Mouse (Mus musculus): ENCODE results near the gene Gipc2. TPM values are rescaled to one million over a fixed set of nuclear protein-coding genes. Genes with fewer than 3 reads are reported as not detected.
A peak's percentile ranks its signal among the peaks of the same experiment; 100 is the strongest.
"Not testable (repeated sequence)": the region's sequence is repeated elsewhere in the genome, so short reads cannot be mapped to it uniquely, and the experiment has no call there.

Gene Gipc2
- polyA plus RNA-seq, 1 experiment from 2014 or later = 4.3 TPM

- Histone ChIP-seq H3K9me3 (no peaks in the 10 kb centered on the region), H3K9ac (replicated peaks) (no peak overlapping the region), H3K27ac (no peak overlapping the region), H3K4me3 (replicated peaks) (no peak overlapping the region), H3K4me2 (no peak overlapping the region), H3K27me3 (no peaks in the 10 kb centered on the region), H3K4me1 (replicated peaks) (no peaks in the 10 kb centered on the region), H3K36me3 (no peaks in the 10 kb centered on the region)
- WGBS = 88% methylated on average over 9 of the region's 9 CpGs
- ATAC-seq (ENCODE audit: insufficient number of reproducible peaks, insufficient read depth, low FRiP score, low TSS enrichment, low read depth) = no peak
Observed at GRCm38 (mm10) chr3:152133621-152134020, 32.4 kb downstream of the Gipc2 start.

DNA sequence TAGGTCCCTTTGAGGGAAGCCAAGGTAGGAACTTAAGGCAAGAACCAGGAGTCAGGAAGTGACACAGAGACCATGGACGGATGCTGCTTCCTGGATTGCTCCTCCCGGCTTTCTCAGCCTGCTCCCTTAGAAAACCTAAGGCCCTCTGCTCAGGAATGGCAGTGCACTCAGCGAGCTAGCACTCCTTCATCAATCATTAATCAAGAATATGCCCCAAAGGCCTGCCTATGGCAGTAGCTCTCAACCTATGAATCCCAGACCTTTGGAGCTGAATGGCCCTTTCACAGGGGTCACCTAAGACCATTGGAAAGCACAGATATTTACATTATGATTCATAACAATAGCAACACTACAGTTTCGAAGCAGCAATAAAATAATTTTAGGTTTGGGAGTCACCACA is 35.1 kb downstream of the Gipc2 start:
- Histone ChIP-seq H3K27me3 (no peaks in the 10 kb centered on the region), H3K4me3 (replicated peaks) (no peak overlapping the region), H3K4me1 (replicated peaks) (no peaks in the 10 kb centered on the region), H3K9me3 (no peaks in the 10 kb centered on the region), H3K9ac (replicated peaks) (no peak overlapping the region), H3K27ac (no peak overlapping the region), H3K4me2 (no peak overlapping the region), H3K36me3 (no peaks in the 10 kb centered on the region)
- ATAC-seq (ENCODE audit: insufficient number of reproducible peaks, insufficient read depth, low FRiP score, low TSS enrichment, low read depth) = no peak
- WGBS = 78% methylated on average over 4 of the region's 4 CpGs

DNA sequence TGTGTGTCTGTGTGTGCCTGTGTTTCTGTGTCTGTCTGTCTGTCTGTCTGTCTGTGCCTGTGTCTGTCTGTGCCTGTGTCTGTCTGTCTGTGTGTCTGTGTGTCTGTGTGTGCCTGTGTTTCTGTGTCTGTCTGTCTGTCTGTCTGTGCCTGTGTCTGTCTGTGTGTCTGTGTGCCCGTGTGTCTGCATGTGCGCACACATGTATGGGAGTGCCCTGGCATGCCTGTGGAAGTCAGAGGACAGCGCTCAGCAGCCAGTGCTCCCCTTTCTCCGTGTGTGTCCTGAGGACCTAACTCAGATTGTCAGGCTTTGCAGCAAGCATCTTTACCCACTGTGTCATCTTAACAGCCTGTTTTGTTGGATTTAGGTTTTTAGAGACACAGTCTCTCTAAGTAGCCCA is 36.6 kb downstream of the Gipc2 start:
- not testable (repeated sequence) for ATAC-seq (ENCODE audit: insufficient number of reproducible peaks, insufficient read depth, low FRiP score, low TSS enrichment, low read depth); H3K4me2 ChIP-seq; H3K4me1 ChIP-seq (replicated peaks); H3K36me3 ChIP-seq; H3K27ac ChIP-seq; H3K27me3 ChIP-seq; H3K4me3 ChIP-seq (replicated peaks); H3K9me3 ChIP-seq; H3K9ac ChIP-seq (replicated peaks)
- 94% methylated on average over 4 of the region's 4 CpGs for WGBS

GRCm38 (mm10) chr3:152128631-152129030 is 37.4 kb downstream of the Gipc2 start:
- no peak for ATAC-seq (ENCODE audit: insufficient number of reproducible peaks, insufficient read depth, low FRiP score, low TSS enrichment, low read depth)
- Histone ChIP-seq H3K4me1 (replicated peaks) (no peaks in the 10 kb centered on the region), H3K4me3 (replicated peaks) (no peak overlapping the region), H3K4me2 (no peak overlapping the region), H3K9me3 (no peaks in the 10 kb centered on the region), H3K27me3 (no peaks in the 10 kb centered on the region), H3K9ac (replicated peaks) (no peak overlapping the region), H3K27ac (no peak overlapping the region), H3K36me3 (no peaks in the 10 kb centered on the region)
- 80% methylated on average over 7 of the region's 7 CpGs for WGBS

GRCm38 (mm10) chr3:152127144-152127543 is 38.9 kb downstream of the Gipc2 start:
- Histone ChIP-seq H3K9me3 (no peaks in the 10 kb centered on the region), H3K27ac (no peak overlapping the region), H3K9ac (replicated peaks) (no peak overlapping the region), H3K4me3 (replicated peaks) (no peak overlapping the region), H3K27me3 (no peaks in the 10 kb centered on the region), H3K36me3 (no peaks in the 10 kb centered on the region), H3K4me1 (replicated peaks) (no peaks in the 10 kb centered on the region), H3K4me2 (no peak overlapping the region)
- WGBS = 68% methylated on average over 7 of the region's 7 CpGs
- no peak for ATAC-seq (ENCODE audit: insufficient number of reproducible peaks, insufficient read depth, low FRiP score, low TSS enrichment, low read depth)

DNA sequence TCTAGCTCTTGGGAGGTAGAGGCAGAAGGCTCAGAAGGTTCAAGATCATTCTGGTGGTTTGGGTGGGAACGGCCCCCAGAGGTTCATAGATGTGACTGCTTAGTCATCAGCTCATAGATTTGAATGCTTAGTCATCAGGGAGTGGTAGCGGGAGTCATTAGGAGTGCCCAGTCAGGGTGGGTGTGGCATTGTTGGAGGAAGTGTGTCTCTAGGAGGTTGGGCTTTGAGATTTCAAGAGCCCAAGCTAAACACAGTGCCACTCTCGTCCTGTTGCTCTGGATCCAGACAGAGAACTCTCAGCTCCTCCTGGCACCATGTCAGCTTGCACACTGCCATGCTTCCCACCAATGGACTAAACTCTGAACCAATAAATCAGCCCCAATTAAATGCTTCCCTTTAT is 43.3 kb downstream of the Gipc2 start:
- no peaks in the 10 kb centered on the region for H3K36me3 ChIP-seq
- H3K27ac ChIP-seq = no peak overlapping the region
- H3K9me3 ChIP-seq = no peaks in the 10 kb centered on the region
- ATAC-seq (ENCODE audit: insufficient number of reproducible peaks, insufficient read depth, low FRiP score, low TSS enrichment, low read depth) = 0 out of 2 replicates have a peak, but pooled peaks have one; percentile 45
- WGBS = 70% methylated on average over 3 of the region's 3 CpGs
- H3K27me3 ChIP-seq = no peaks in the 10 kb centered on the region
- H3K4me2 ChIP-seq = no peak overlapping the region
- H3K4me1 ChIP-seq (replicated peaks) = no peaks in the 10 kb centered on the region
- no peak overlapping the region for H3K4me3 ChIP-seq (replicated peaks)
- H3K9ac ChIP-seq (replicated peaks) = no peak overlapping the region

DNA sequence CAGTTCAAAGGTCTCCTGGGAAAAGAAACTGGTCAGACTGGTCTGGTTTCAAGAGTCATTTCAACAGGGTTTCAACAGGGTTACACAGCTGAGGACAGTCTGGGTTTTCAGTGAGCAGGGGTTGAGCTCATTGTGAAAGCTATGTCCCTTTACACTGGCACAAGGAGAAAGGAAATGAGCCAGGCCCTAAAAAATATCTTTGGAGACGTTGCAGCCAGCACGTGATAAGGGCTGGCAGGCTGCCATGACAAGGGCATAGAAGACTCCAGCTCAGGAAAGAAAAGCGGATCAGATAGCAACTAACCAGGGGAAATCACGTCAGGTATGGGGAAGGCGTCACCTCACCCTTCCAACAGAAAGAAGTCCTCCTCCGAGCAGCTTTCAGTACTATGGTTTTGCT is 43.9 kb downstream of the Gipc2 start:
- no peaks in the 10 kb centered on the region for H3K27me3 ChIP-seq
- no peak overlapping the region for H3K27ac ChIP-seq
- no peak for ATAC-seq (ENCODE audit: insufficient number of reproducible peaks, insufficient read depth, low FRiP score, low TSS enrichment, low read depth)

GRCm38 (mm10) chr3:152121169-152122009 is 44.6 kb downstream of the Gipc2 start:
- Histone ChIP-seq H3K4me1 (replicated peaks) (no peaks in the 10 kb centered on the region), H3K27me3 (no peaks in the 10 kb centered on the region)
- WGBS = 81% methylated on average over 11 of the region's 11 CpGs

More for the DNA sequence above, 43.9 kb downstream of the Gipc2 start:
- no peaks in the 10 kb centered on the region for H3K4me1 ChIP-seq (replicated peaks)
- no peak overlapping the region for H3K4me3 ChIP-seq (replicated peaks)
- H3K4me2 ChIP-seq = no peak overlapping the region
- WGBS = 64% methylated on average over 6 of the region's 6 CpGs
- H3K9me3 ChIP-seq = no peaks in the 10 kb centered on the region
- no peak overlapping the region for H3K9ac ChIP-seq (replicated peaks)
- no peaks in the 10 kb centered on the region for H3K36me3 ChIP-seq

DNA sequence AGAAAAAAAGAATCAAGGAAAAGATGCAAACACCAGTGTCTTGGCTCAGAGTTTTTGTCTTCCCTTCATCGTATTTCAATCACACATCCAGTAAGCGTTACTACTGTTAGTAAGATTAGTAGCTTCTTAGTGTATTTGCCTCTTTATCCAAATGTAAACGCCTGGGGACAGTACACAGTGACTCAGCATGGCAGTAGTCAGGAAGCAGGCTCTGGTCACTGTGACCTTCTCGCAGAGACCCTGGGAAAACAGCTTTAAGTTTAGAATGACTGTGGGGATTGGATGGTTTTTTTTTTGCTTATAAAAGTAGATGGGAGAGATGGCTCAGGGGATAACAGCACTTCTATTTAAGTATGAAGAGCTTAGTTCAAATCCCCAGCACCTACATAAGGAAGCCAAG is 46.0 kb downstream of the Gipc2 start:
- no peak for ATAC-seq (ENCODE audit: insufficient number of reproducible peaks, insufficient read depth, low FRiP score, low TSS enrichment, low read depth)
- no peak overlapping the region for H3K4me3 ChIP-seq (replicated peaks)
- no peaks in the 10 kb centered on the region for H3K4me1 ChIP-seq (replicated peaks)
- H3K4me2 ChIP-seq = no peak overlapping the region
- H3K27me3 ChIP-seq = no peaks in the 10 kb centered on the region
- H3K36me3 ChIP-seq = no peaks in the 10 kb centered on the region
- 0 out of 2 replicates have a peak, but pooled peaks cover 4% of the 10 kb centered on the region for H3K9me3 ChIP-seq
- no peak overlapping the region for H3K27ac ChIP-seq
- H3K9ac ChIP-seq (replicated peaks) = no peak overlapping the region
- WGBS = 68% methylated on average over 4 of the region's 4 CpGs

More at GRCm38 (mm10) chr3:152121169-152122009, 44.6 kb downstream of the Gipc2 start:
- H3K36me3 ChIP-seq = no peaks in the 10 kb centered on the region
- no peak for ATAC-seq (ENCODE audit: insufficient number of reproducible peaks, insufficient read depth, low FRiP score, low TSS enrichment, low read depth)
- H3K9ac ChIP-seq (replicated peaks) = no peak overlapping the region
- H3K4me2 ChIP-seq = no peak overlapping the region
- 0 out of 2 replicates have a peak, but pooled peaks cover 4% of the 10 kb centered on the region for H3K9me3 ChIP-seq
- H3K4me3 ChIP-seq (replicated peaks) = no peak overlapping the region
- no peak overlapping the region for H3K27ac ChIP-seq

DNA sequence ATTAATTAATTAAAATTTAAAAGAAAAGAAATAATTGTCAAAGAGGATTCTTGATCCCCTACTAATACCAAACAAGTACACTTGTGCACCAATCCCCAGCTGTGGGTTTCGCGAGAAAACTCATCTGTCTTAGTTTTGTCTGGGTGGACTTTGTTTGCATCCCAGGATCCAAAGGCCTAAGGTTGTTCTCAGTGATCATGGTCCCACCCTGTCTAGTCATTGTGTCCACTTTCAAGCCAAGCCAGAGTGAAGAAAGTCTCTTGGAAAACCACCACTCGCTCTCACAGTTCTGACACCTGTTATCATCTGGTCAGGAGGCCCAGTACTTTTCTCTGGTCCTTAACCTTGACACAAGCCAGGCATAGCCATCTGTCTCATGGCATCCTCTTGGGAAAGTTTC is 48.1 kb downstream of the Gipc2 start:
- no peaks in the 10 kb centered on the region for H3K27me3 ChIP-seq
- WGBS = 96% methylated on average over 3 of the region's 3 CpGs
- no peak overlapping the region for H3K4me3 ChIP-seq (replicated peaks)
- peaks cover 17% of the 10 kb centered on the region for H3K4me1 ChIP-seq (replicated peaks)
- H3K9ac ChIP-seq (replicated peaks) = no peak overlapping the region
- H3K9me3 ChIP-seq = 0 out of 2 replicates have a peak, but pooled peaks cover 4% of the 10 kb centered on the region
- no peaks in the 10 kb centered on the region for H3K36me3 ChIP-seq
- no peak overlapping the region for H3K27ac ChIP-seq
- ATAC-seq (ENCODE audit: insufficient number of reproducible peaks, insufficient read depth, low FRiP score, low TSS enrichment, low read depth) = no peak
- no peak overlapping the region for H3K4me2 ChIP-seq

GRCm38 (mm10) chr3:152116140-152116539 is 49.9 kb downstream of the Gipc2 start:
- Histone ChIP-seq H3K4me3 (replicated peaks) (no peak overlapping the region), H3K9ac (replicated peaks) (no peak overlapping the region), H3K27ac (no peak overlapping the region), H3K9me3 (0 out of 2 replicates have a peak, but pooled peaks cover 4% of the 10 kb centered on the region), H3K4me2 (no peak overlapping the region), H3K36me3 (no peaks in the 10 kb centered on the region), H3K27me3 (no peaks in the 10 kb centered on the region), H3K4me1 (replicated peaks) (peaks cover 20% of the 10 kb centered on the region)
- 85% methylated on average over 3 of the region's 3 CpGs for WGBS
- ATAC-seq (ENCODE audit: insufficient number of reproducible peaks, insufficient read depth, low FRiP score, low TSS enrichment, low read depth) = no peak

DNA sequence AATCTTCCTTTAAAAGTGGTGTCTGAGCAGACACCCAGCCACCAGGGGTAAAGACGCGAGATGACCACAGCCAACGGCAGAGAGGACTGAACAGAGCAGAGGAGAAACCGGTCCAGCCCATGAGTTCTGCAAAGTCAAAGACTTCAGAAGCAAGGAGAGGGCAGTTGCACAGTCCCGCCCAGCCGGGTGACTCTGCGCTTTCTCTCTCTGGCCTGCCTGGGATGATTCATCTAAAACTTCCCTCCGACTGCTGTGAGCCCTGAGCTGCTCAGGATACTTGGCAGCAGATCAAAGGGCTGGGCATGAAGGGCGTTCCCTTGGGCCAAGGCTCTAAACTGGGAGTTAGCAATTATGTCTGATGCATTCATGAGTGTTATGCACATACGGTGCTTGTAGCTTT is 51.2 kb downstream of the Gipc2 start:
- Histone ChIP-seq H3K9me3 (0 out of 2 replicates have a peak, but pooled peaks cover 4% of the 10 kb centered on the region), H3K4me2 (peak overlapping the region; percentile 28), H3K36me3 (no peaks in the 10 kb centered on the region), H3K9ac (replicated peaks) (no peak overlapping the region), H3K4me1 (replicated peaks) (peaks cover 23% of the 10 kb centered on the region), H3K27ac (no peak overlapping the region), H3K27me3 (no peaks in the 10 kb centered on the region), H3K4me3 (replicated peaks) (no peak overlapping the region)
- peak; percentile 8; the same call in 1 of the 2 replicates for ATAC-seq (ENCODE audit: insufficient number of reproducible peaks, insufficient read depth, low FRiP score, low TSS enrichment, low read depth)
- WGBS = 19% methylated on average over 10 of the region's 10 CpGs

Data from limb, embryonic 12.5 days (tissue).